Mouse (Mus musculus) embryonic facial prominence, embryonic 13.5 days (tissue): ENCODE data around the gene Slc25a17. TPM values are rescaled to one million over a fixed set of nuclear protein-coding genes. Genes with fewer than 3 reads are reported as not detected.

Source experiments
- ATAC-seq: fragments of 200-750 bp; cut with Nextera tagmentation; 2 replicates; pipeline ENCODE4 v1.8.0; 2017; ENCODE audit warnings: low read depth; ENCODE audit not compliant: insufficient number of reproducible peaks, insufficient read depth, low FRiP score, low TSS enrichment
- H3K27ac ChIP-seq: fragments of 300-500 bp; sonication (generic); 2 replicates; pipeline ENCODE4 v1.5.1; 2015; ENCODE audit warnings: moderate library complexity, mild to moderate bottlenecking, inconsistent platforms
- H3K27me3 ChIP-seq: fragments of 300-500 bp; sonication (generic); 2 replicates; pipeline ENCODE4 v1.6.1; 2015; ENCODE audit warnings: mild to moderate bottlenecking, inconsistent platforms
- H3K36me3 ChIP-seq: fragments of 300-500 bp; sonication (generic); 2 replicates; pipeline ENCODE4 v1.6.1; 2015; ENCODE audit warnings: mild to moderate bottlenecking, inconsistent platforms
- H3K4me1 ChIP-seq: fragments of 300-500 bp; sonication (generic); 2 replicates; pipeline ENCODE4 v1.6.1; 2015; ENCODE audit warnings: inconsistent platforms
- H3K4me2 ChIP-seq: fragments of 300-500 bp; sonication (generic); 2 replicates; pipeline ENCODE4 v1.6.1; 2015; ENCODE audit warnings: moderate library complexity, mild to moderate bottlenecking, inconsistent platforms
- H3K4me3 ChIP-seq: fragments of 300-500 bp; sonication (generic); 2 replicates; pipeline ENCODE4 v1.5.1; 2015; ENCODE audit warnings: mild to moderate bottlenecking, inconsistent platforms
- H3K9ac ChIP-seq: fragments of 300-500 bp; sonication (generic); 2 replicates; pipeline ENCODE4 v1.6.1; 2015; ENCODE audit warnings: mild to moderate bottlenecking, inconsistent platforms
- H3K9me3 ChIP-seq: fragments of 300-500 bp; sonication (generic); 2 replicates; pipeline ENCODE4 v1.6.1; 2016; ENCODE audit warnings: inconsistent platforms
- WGBS: fragments of 180-500 bp; shearing (Covaris S2); methylation state at CpG from one replicate; pipeline ENCODE4 v1.1.7; 2015; ENCODE audit warnings: mixed read lengths; 5-methylcytosine and 5-hydroxymethylcytosine counted together
- polyA plus RNA-seq: library from polyadenylated mRNA; unstranded; fragments of >200 nt; fragmentation: Nextera tagmentation; extraction: Ambion mirVana; gene quantifications from 2 replicates; pipeline ENCODE4 v1.2.1, GENCODE M21; 2015

Slc25a17 gene
- polyA plus RNA-seq, 1 experiment from 2014 or later = 128 TPM

DNA sequence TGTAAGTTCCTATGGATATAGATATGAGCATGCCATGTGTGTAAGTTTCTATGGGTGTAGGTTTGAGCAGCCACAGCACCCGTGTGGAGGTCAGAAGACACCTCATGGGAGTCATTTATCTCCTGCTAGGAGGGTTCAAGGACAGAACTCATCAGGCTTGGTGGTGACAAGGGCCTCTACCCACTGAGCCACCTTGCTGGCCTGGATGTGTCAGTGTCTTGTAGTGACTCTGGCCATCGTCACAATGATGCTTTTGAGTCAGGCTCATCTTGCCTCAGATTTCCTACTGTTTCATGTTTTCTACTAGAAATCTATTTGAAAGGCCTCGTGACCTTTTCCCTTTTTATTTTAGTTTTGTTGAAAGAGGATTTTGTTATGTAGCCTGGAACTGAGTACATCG is 61.1 kb downstream of the Slc25a17 start:
- H3K36me3 ChIP-seq = no peaks in the 10 kb centered on the region
- no peaks in the 10 kb centered on the region for H3K9me3 ChIP-seq
- H3K9ac ChIP-seq = no peak overlapping the region
- 92% methylated on average over 4 of the region's 4 CpGs for WGBS
- H3K27ac ChIP-seq = no peak overlapping the region
- H3K4me1 ChIP-seq = 0 out of 2 replicates have a peak, but pooled peaks cover 2% of the 10 kb centered on the region
- H3K4me3 ChIP-seq = no peak overlapping the region
- no peaks in the 10 kb centered on the region for H3K27me3 ChIP-seq
- ATAC-seq = no peak
- no peak overlapping the region for H3K4me2 ChIP-seq

- no peaks in the 10 kb centered on the region for H3K27me3 ChIP-seq
- peaks cover 6% of the 10 kb centered on the region; the same call in 1 of the 2 replicates for H3K4me1 ChIP-seq
- no peak overlapping the region for H3K4me2 ChIP-seq
- no peak overlapping the region for H3K27ac ChIP-seq
- no peak overlapping the region for H3K9ac ChIP-seq
- ATAC-seq = no peak
- no peaks in the 10 kb centered on the region for H3K9me3 ChIP-seq
- no peaks in the 10 kb centered on the region for H3K36me3 ChIP-seq
- H3K4me3 ChIP-seq = no peak overlapping the region
- WGBS = 79% methylated on average over 6 of the region's 6 CpGs
Observed at GRCm38 (mm10) chr15:81298213-81298612, 62.4 kb downstream of the Slc25a17 start.

GRCm38 (mm10) chr15:81297543-81297942 is 63.1 kb downstream of the Slc25a17 start:
- Histone ChIP-seq H3K9me3 (no peaks in the 10 kb centered on the region), H3K36me3 (no peaks in the 10 kb centered on the region), H3K27me3 (no peaks in the 10 kb centered on the region), H3K4me1 (peaks cover 6% of the 10 kb centered on the region; the same call in 1 of the 2 replicates), H3K4me2 (no peak overlapping the region), H3K4me3 (no peak overlapping the region), H3K9ac (no peak overlapping the region), H3K27ac (no peak overlapping the region)
- no peak for ATAC-seq
- WGBS = 74% methylated on average over 3 of the region's 3 CpGs

GRCm38 (mm10) chr15:81294897-81295296 is 65.7 kb downstream of the Slc25a17 start:
- Histone ChIP-seq H3K9me3 (no peaks in the 10 kb centered on the region), H3K36me3 (no peaks in the 10 kb centered on the region), H3K4me3 (no peak overlapping the region), H3K4me2 (no peak overlapping the region), H3K27me3 (no peaks in the 10 kb centered on the region), H3K9ac (no peak overlapping the region), H3K4me1 (peaks cover 4% of the 10 kb centered on the region; the same call in 1 of the 2 replicates), H3K27ac (no peak overlapping the region)
- 95% methylated on average over 10 of the region's 10 CpGs for WGBS
- no peak for ATAC-seq

DNA sequence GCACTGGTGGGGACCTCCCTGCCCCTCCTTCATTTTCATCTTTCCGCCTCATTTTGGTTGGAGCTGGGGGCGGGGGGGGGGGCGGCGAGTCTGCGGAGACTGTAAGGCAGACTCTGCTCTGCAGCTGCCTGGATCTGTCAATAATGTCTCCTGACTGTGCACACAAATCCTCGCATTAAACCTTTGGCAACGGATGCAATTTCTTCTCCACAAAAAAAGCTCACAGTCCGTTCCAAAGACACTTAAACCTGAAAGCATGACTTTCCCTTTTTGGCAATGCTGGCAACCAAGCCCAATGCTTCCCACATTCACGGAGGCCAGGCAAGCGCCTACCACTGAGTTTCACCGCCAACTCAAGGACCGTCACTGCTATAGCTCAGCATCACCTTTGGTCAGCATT is 66.2 kb downstream of the Slc25a17 start:
- no peak for ATAC-seq
- Histone ChIP-seq H3K27me3 (no peaks in the 10 kb centered on the region), H3K4me1 (peaks cover 4% of the 10 kb centered on the region; the same call in 1 of the 2 replicates), H3K9ac (no peak overlapping the region), H3K4me3 (no peak overlapping the region), H3K36me3 (no peaks in the 10 kb centered on the region), H3K27ac (no peak overlapping the region), H3K9me3 (no peaks in the 10 kb centered on the region), H3K4me2 (no peak overlapping the region)
- 79% methylated on average over 12 of the region's 12 CpGs for WGBS

DNA sequence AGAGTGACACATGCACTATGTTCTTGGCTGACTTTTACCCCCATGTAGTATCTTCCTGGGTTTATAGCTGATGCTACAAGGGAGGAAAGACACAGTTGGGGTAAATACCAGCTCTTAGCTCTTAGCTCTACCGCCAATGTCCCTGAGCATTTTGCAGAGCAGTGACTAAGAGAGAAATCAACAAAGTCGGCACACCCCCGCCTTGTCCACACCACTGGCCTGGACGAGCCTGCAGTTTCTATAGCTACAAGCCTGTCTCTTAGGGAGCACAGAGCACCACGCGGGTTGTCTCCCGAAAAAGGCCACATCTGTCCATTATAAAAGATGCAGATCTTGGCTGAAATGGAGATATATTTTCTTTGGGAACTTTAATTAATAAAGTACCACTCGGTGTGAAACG is 69.9 kb downstream of the Slc25a17 start:
- 82% methylated on average over 9 of the region's 9 CpGs for WGBS
- H3K9me3 ChIP-seq = no peaks in the 10 kb centered on the region
- H3K9ac ChIP-seq = no peak overlapping the region
- no peak overlapping the region for H3K4me2 ChIP-seq
- no peak overlapping the region for H3K4me3 ChIP-seq
- no peak overlapping the region for H3K27ac ChIP-seq
- no peak for ATAC-seq
- H3K4me1 ChIP-seq = peaks cover 4% of the 10 kb centered on the region; the same call in 1 of the 2 replicates
- H3K36me3 ChIP-seq = no peaks in the 10 kb centered on the region
- H3K27me3 ChIP-seq = no peaks in the 10 kb centered on the region

DNA sequence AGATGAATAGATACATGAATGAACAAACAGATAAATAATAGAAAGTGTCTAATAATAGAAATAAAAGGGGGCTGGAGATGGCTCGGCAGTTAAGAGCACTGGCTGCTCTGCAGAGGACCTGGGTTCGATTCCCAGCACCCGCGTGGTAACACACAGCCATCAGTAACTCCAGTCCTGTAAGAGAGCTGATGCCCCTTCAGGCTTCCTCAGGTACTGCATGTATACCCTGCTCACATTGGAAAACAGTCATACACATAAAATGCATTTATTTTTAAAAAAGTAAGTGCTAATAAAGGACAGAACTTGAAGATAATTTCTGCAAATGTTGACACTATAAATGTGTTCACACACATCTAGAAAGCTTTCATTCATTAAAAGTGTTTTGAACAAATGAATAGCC is 70.4 kb downstream of the Slc25a17 start:
- Histone ChIP-seq H3K4me1 (peaks cover 4% of the 10 kb centered on the region; the same call in 1 of the 2 replicates), H3K9ac (no peak overlapping the region), H3K27ac (no peak overlapping the region), H3K4me3 (no peak overlapping the region), H3K27me3 (no peaks in the 10 kb centered on the region), H3K9me3 (no peaks in the 10 kb centered on the region), H3K36me3 (no peaks in the 10 kb centered on the region), H3K4me2 (no peak overlapping the region)
- no peak for ATAC-seq
- WGBS = 90% methylated on average over 4 of the region's 4 CpGs

GRCm38 (mm10) chr15:81284121-81284734 is 76.4 kb downstream of the Slc25a17 start:
- 67% methylated on average over 9 of the region's 9 CpGs for WGBS

GRCm38 (mm10) chr15:81278699-81279098 is 81.9 kb downstream of the Slc25a17 start:
- WGBS = 58% methylated on average over 6 of the region's 6 CpGs
- ATAC-seq = no peak
- H3K9ac ChIP-seq = no peak overlapping the region
- no peaks in the 10 kb centered on the region for H3K9me3 ChIP-seq
- no peak overlapping the region for H3K4me3 ChIP-seq
- H3K36me3 ChIP-seq = no peaks in the 10 kb centered on the region
- no peak overlapping the region for H3K4me2 ChIP-seq
- H3K27me3 ChIP-seq = no peaks in the 10 kb centered on the region
- H3K4me1 ChIP-seq = peaks cover 24% of the 10 kb centered on the region
- no peak overlapping the region for H3K27ac ChIP-seq

More at GRCm38 (mm10) chr15:81284121-81284734, 76.4 kb downstream of the Slc25a17 start:
- H3K4me3 ChIP-seq = no peak overlapping the region
- H3K27me3 ChIP-seq = no peaks in the 10 kb centered on the region
- no peak overlapping the region for H3K27ac ChIP-seq
- no peak for ATAC-seq
- no peaks in the 10 kb centered on the region for H3K36me3 ChIP-seq
- no peaks in the 10 kb centered on the region for H3K4me1 ChIP-seq
- H3K9me3 ChIP-seq = no peaks in the 10 kb centered on the region
- H3K4me2 ChIP-seq = no peak overlapping the region
- H3K9ac ChIP-seq = no peak overlapping the region

GRCm38 (mm10) chr15:81277928-81278327 is 82.7 kb downstream of the Slc25a17 start:
- Histone ChIP-seq H3K4me3 (no peak overlapping the region), H3K9me3 (no peaks in the 10 kb centered on the region), H3K27me3 (no peaks in the 10 kb centered on the region), H3K27ac (peak overlapping the region; percentile 44), H3K4me1 (peaks cover 25% of the 10 kb centered on the region), H3K9ac (0 out of 2 replicates have a peak overlapping the region, but pooled peaks have one; percentile 16), H3K36me3 (no peaks in the 10 kb centered on the region), H3K4me2 (peak overlapping the region; percentile 20; the same call in 1 of the 2 replicates)
- peak; percentile 71; the same call in 1 of the 2 replicates for ATAC-seq
- WGBS = 6% methylated on average over 11 of the region's 11 CpGs

- WGBS = 62% methylated on average over 2 of the region's 2 CpGs
- no peak for ATAC-seq
- Histone ChIP-seq H3K36me3 (no peaks in the 10 kb centered on the region), H3K9ac (no peak overlapping the region), H3K4me2 (no peak overlapping the region), H3K4me3 (no peak overlapping the region), H3K9me3 (no peaks in the 10 kb centered on the region), H3K27me3 (0 out of 2 replicates have a peak, but pooled peaks cover 4% of the 10 kb centered on the region), H3K4me1 (peaks cover 30% of the 10 kb centered on the region), H3K27ac (no peak overlapping the region)
Observed at GRCm38 (mm10) chr15:81273361-81273760, 87.3 kb downstream of the Slc25a17 start.

DNA sequence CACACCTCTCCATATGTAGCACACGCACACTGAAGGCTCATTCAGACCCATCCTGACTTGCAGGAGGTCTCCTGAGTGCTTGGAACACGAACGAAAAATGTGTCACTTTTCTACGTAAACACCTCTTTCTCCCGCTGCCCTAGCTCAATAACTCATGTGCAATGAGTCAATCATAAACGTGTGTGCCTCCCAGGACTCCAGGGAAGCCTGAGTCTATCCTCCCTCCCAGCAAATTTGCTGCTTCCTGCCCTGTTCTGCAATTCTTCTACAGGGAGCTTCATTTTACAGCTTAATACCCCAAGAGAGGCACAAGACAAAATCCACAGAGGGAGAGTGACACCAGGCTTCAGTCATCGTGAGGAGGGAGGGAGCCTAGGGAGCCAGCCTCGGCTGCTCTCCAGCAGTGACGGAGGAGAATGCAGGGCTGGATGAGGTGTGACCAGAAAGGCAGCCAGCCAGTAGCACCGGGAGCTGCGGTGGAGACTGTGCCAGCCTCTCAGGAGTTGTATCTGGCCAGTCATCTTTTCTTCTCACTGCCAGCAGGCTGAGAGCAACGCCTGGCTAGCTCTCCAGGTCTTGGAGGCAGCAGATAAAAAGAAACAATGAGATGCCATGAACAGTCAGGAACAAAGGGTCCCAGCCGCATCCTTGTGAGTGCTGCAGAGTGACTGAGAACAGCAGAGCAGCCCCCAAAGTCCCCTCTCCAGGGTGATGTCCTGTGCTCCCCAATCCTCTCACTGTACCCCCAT is 88.1 kb downstream of the Slc25a17 start:
- Histone ChIP-seq H3K4me1 (peaks cover 21% of the 10 kb centered on the region), H3K9ac (peak overlapping the region; percentile 36; the same call in 1 of the 2 replicates), H3K4me2 (peak overlapping the region; percentile 7; the same call in 1 of the 2 replicates), H3K9me3 (no peaks in the 10 kb centered on the region), H3K27me3 (0 out of 2 replicates have a peak, but pooled peaks cover 4% of the 10 kb centered on the region), H3K27ac (no peak overlapping the region), H3K4me3 (no peak overlapping the region), H3K36me3 (no peaks in the 10 kb centered on the region)
- no peak for ATAC-seq
- 18% methylated on average over 13 of the region's 13 CpGs for WGBS
